Mouse (Mus musculus): ENCODE results near the gene Ccdc190. TPM values are rescaled to one million over a fixed set of nuclear protein-coding genes. Genes with fewer than 3 reads are reported as not detected.
A peak's percentile ranks its signal among the peaks of the same experiment; 100 is the strongest.

Ccdc190 gene
- total and polyA plus RNA-seq, 3 experiments = not detected

- Histone ChIP-seq H3K4me1 (ENCODE audit: control insufficient read depth in 1 of 2, insufficient read depth in 2 of 2) (peaks cover 0 to 2% of the 10 kb centered on the region in 2 experiments; a peak in 1 of 4 replicates), H3K27me3 (replicated peaks) (peaks cover 5% of the 10 kb centered on the region), H3K4me3 (replicated peaks in 1 of 3; ENCODE audit: low read depth in 2 of 3, low read length in 2 of 3, poor library complexity in 1 of 3) (no peak overlapping the region), H3K9me3 (replicated peaks; ENCODE audit: low read length) (no peaks in the 10 kb centered on the region), H3K9ac (ENCODE audit: insufficient read depth, low read depth) (no peak overlapping the region), H3K4me2 (ENCODE audit: insufficient read depth, low read depth, poor library complexity, severe bottlenecking) (no peak overlapping the region), H3K36me3 (replicated peaks in 1 of 2; ENCODE audit: control insufficient read depth in 1 of 2, insufficient read depth in 1 of 2, low read length in 1 of 2) (no peaks in the 10 kb centered on the region), H3K27ac (ENCODE audit: insufficient read depth, low read depth) (no peak overlapping the region), H3K79me2 (replicated peaks; ENCODE audit: control insufficient read depth, extremely low read depth, insufficient read depth, poor library complexity, severe bottlenecking) (no peaks in the 10 kb centered on the region)
- dilution Hi-C loops (cut with MboI; ENCODE audit: extremely low pct_ligation_motif_present, extremely low pct_unique_long_range_greater_than_20kb, low sequenced_read_pairs) = no loop called here
- in situ Hi-C loops (cut with MboI; ENCODE audit: low pct_ligation_motif_present, low pct_unique_long_range_greater_than_20kb, low sequenced_read_pairs) = no loop called here
- no peak for DNase-seq (ENCODE audit: extremely low read depth)
- no peak for TF ChIP-seq MYC (IDR thresholded peaks at IDR 0.05; ENCODE audit: low read depth, low read length)
- peak; percentile 75 for TF ChIP-seq ZNF384 (IDR thresholded peaks at IDR 0.05; ENCODE audit: low read depth, low read length)
These were observed 48.3 kb upstream of the Ccdc190 start for GRCm38 (mm10) chr1:169880181-169880580.

- Histone ChIP-seq H3K4me2 (ENCODE audit: insufficient read depth, low read depth, poor library complexity, severe bottlenecking) (no peak overlapping the region), H3K9me3 (replicated peaks; ENCODE audit: low read length) (no peaks in the 10 kb centered on the region), H3K9ac (ENCODE audit: insufficient read depth, low read depth) (no peak overlapping the region), H3K36me3 (replicated peaks in 1 of 2; ENCODE audit: control insufficient read depth in 1 of 2, insufficient read depth in 1 of 2, low read length in 1 of 2) (no peaks in the 10 kb centered on the region), H3K27me3 (replicated peaks) (no peaks in the 10 kb centered on the region), H3K4me3 (replicated peaks in 1 of 3; ENCODE audit: low read depth in 2 of 3, low read length in 2 of 3, poor library complexity in 1 of 3) (no peak overlapping the region), H3K79me2 (replicated peaks; ENCODE audit: control insufficient read depth, extremely low read depth, insufficient read depth, poor library complexity, severe bottlenecking) (no peaks in the 10 kb centered on the region), H3K4me1 (ENCODE audit: control insufficient read depth in 1 of 2, insufficient read depth in 2 of 2) (peaks cover 2 to 4% of the 10 kb centered on the region in 2 experiments; a peak in 2 of 4 replicates), H3K27ac (ENCODE audit: insufficient read depth, low read depth) (no peak overlapping the region)
- in situ Hi-C loops (cut with MboI; ENCODE audit: low pct_ligation_motif_present, low pct_unique_long_range_greater_than_20kb, low sequenced_read_pairs) (no loop called here), dilution Hi-C loops (cut with MboI; ENCODE audit: extremely low pct_ligation_motif_present, extremely low pct_unique_long_range_greater_than_20kb, low sequenced_read_pairs) (no loop called here)
- TF ChIP-seq UBTF (IDR thresholded peaks at IDR 0.05; ENCODE audit: low read depth, low read length) (no peak), CHD2 (IDR thresholded peaks at IDR 0.05; ENCODE audit: low read length) (no peak), POLR2A (IDR thresholded peaks at IDR 0.05; ENCODE audit: low read depth, low read length) (no peak), CTCF (conservative IDR thresholded peaks at IDR 0.05 in 1 of 2, IDR thresholded peaks at IDR 0.05 in 1 of 2; ENCODE audit: low read depth in 2 of 2, low read length in 2 of 2) (no peak), BHLHE40 (IDR thresholded peaks at IDR 0.05; ENCODE audit: low read depth, low read length) (no peak), SMC3 (IDR thresholded peaks at IDR 0.05; ENCODE audit: low read depth, low read length) (no peak), ZKSCAN1 (IDR thresholded peaks at IDR 0.05; ENCODE audit: borderline replicate concordance, low read depth, low read length) (no peak), EP300 (IDR thresholded peaks at IDR 0.05; ENCODE audit: low read length) (no peak), USF2 (conservative IDR thresholded peaks at IDR 0.05; ENCODE audit: low read depth, low read length) (no peak), IRF4 (IDR thresholded peaks at IDR 0.05; ENCODE audit: low read depth, low read length) (no peak), JUN (IDR thresholded peaks at IDR 0.05; ENCODE audit: insufficient read depth, low read depth, low read length) (no peak), ZC3H11A (IDR thresholded peaks at IDR 0.05; ENCODE audit: low read depth, low read length) (no peak), NRF1 (IDR thresholded peaks at IDR 0.05; ENCODE audit: low read depth, low read length) (no peak), MAX (IDR thresholded peaks at IDR 0.05; ENCODE audit: low read length) (no peak), ETS1 (conservative IDR thresholded peaks at IDR 0.05; ENCODE audit: low read depth, low read length) (no peak), MYC (IDR thresholded peaks at IDR 0.05; ENCODE audit: low read depth, low read length) (no peak), JUND (conservative IDR thresholded peaks at IDR 0.05; ENCODE audit: low read depth, low read length) (no peak), ELF1 (IDR thresholded peaks at IDR 0.05; ENCODE audit: low read depth, low read length) (no peak), PAX5 (IDR thresholded peaks at IDR 0.05; ENCODE audit: low read length) (no peak)
- no peak for DNase-seq (ENCODE audit: extremely low read depth)
These were observed 45.3 kb upstream of the Ccdc190 start for GRCm38 (mm10) chr1:169883081-169883565.

Measured in CH12.LX (cell line).